Mouse (Mus musculus) ES-Bruce4 (cell line): Measurements from ENCODE around the gene Sufu. TPM values are rescaled to one million over a fixed set of nuclear protein-coding genes. Genes with fewer than 3 reads are reported as not detected.

Source experiments
- H3K27ac ChIP-seq: 2 replicates; pipeline ENCODE4 v1.5.1; 2012; ENCODE audit warnings: low read length, inconsistent platforms; ENCODE audit not compliant: insufficient read depth
- H3K27me3 ChIP-seq: 2 replicates; pipeline ENCODE4 v1.6.1; 2012; ENCODE audit warnings: mild to moderate bottlenecking, low read length, inconsistent platforms; ENCODE audit not compliant: control insufficient read depth, poor library complexity, insufficient read depth, severe bottlenecking
- H3K36me3 ChIP-seq: 2 replicates; pipeline ENCODE4 v1.6.1; 2012; ENCODE audit warnings: inconsistent platforms, mild to moderate bottlenecking, low read length, moderate library complexity; ENCODE audit not compliant: control insufficient read depth, poor library complexity, insufficient read depth, severe bottlenecking
- H3K4me1 ChIP-seq: one replicate; pipeline ENCODE4 v1.8.1; 2011; ENCODE audit warnings: low read length; ENCODE audit not compliant: control insufficient read depth, insufficient read depth
- H3K4me3 ChIP-seq: 2 replicates; pipeline ENCODE4 v1.5.1; 2011; ENCODE audit warnings: low read depth, mild to moderate bottlenecking, low read length
- H3K9ac ChIP-seq: 2 replicates; pipeline ENCODE4 v1.6.1; 2012; ENCODE audit warnings: low read depth, mild to moderate bottlenecking, inconsistent platforms; ENCODE audit not compliant: poor library complexity, severe bottlenecking
- H3K9me3 ChIP-seq: replicated peaks from 2 replicates; pipeline ENCODE4 v1.6.1; 2012; ENCODE audit warnings: mild to moderate bottlenecking, low read length, inconsistent platforms; ENCODE audit not compliant: control insufficient read depth, poor library complexity, insufficient read depth, severe bottlenecking
- CTCF ChIP-seq: IDR thresholded peaks from one replicate; pipeline ENCODE4 v1.8.1; 2011; ENCODE audit warnings: low read depth, low read length
- EP300 ChIP-seq: IDR thresholded peaks from 2 replicates; pipeline ENCODE4 v1.6.1; 2011; ENCODE audit warnings: low read depth, low read length; ENCODE audit not compliant: insufficient read depth
- POLR2A ChIP-seq: IDR thresholded peaks from one replicate; pipeline ENCODE4 v1.8.1; 2011; ENCODE audit warnings: low read length; ENCODE audit not compliant: insufficient read depth
- polyA plus RNA-seq: library from polyadenylated mRNA; stranded (reverse); fragments of >200 nt; gene quantifications from 2 replicates; pipeline ENCODE4 v1.2.4, GENCODE M21; 2011; ENCODE audit warnings: low read depth; ENCODE audit not compliant: missing spikeins, insufficient read depth, insufficient read length

Sufu gene
- polyA plus RNA-seq, 1 experiment, result 16.7 TPM

DNA sequence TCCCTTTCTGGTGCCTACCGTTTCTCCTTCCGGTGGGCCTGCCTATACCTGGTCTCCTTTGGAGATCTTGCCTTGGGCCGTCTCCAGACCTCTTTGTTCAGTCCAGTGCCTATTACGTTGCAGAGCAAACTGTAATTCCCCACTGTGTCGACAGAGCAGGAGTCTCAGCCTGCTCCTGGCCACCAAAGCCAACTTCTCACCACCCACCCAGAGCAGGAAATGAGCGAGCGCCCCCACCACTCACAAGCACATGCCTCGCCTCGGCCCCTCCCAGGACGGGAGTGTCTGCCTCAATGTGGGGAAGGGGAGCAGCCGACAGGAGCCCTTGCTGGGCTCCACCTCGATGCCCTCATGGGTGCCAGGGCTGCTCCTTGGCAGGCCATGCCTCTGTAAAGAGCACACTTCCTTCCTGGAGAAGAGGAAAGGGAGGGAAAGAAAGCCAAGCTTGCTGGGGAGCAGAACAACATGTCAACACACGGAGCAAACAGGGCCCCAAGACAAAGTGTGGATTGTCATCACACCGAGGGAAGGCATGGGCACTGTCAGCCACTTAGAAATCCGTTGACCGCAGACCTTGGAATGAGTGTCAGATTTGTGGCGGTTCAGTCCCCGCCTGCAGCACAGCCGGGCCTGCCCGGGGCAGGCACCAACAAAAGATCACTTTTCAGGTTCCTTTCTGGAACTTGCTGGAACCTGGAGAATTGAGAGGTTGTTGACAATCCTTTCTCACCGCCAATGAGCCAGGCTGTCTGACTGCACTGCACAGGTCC, 82.8 kb downstream of the Sufu start:
- Histone ChIP-seq H3K27ac (peak overlapping the region; percentile 62), H3K4me1 (peaks cover 17% of the 10 kb centered on the region), H3K27me3 (no peaks in the 10 kb centered on the region), H3K9ac (peak overlapping the region; percentile 17), H3K9me3 (no peaks in the 10 kb centered on the region), H3K4me3 (no peak overlapping the region), H3K36me3 (no peaks in the 10 kb centered on the region)
- TF ChIP-seq EP300 (no peak), POLR2A (no peak), CTCF (no peak)

DNA sequence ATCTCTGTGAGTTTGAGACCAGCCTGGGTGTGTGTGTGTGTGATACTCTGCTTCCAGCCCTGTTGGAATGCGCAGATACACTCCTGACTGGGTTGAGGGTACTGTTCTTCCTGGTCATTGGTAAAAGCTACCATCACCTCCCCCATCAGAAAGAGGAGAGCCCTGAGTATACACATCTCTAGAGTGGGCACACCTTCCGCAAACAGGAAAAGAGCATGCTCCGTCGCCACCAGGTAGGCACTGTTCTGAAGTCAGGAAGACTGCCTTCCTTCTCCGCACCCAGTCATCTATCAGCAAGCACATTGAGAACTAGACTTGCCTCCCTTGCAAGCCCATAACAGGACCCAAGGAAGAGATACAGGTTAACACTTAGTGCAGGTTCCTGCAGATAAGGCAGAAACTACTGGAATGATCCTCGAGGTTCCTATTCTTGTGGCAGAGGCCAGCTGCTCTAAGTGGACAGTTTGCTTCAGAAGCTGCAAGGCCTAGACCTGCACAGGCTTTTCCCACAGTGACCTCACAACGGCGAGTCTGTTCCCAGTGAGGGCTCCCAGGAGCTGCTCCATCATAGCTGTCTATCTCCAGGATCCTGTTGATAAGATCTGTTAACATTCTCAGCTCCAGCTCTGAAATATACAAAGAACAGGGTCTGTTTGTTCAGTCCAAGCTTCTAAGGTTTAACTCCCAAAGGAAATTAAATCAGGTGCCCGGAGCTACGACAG, 84.1 kb downstream of the Sufu start:
- Histone ChIP-seq H3K27ac (no peak overlapping the region), H3K9me3 (no peaks in the 10 kb centered on the region), H3K27me3 (no peaks in the 10 kb centered on the region), H3K4me1 (peaks cover 18% of the 10 kb centered on the region), H3K36me3 (no peaks in the 10 kb centered on the region), H3K4me3 (no peak overlapping the region), H3K9ac (no peak overlapping the region)
- TF ChIP-seq CTCF (no peak), EP300 (no peak), POLR2A (no peak)

DNA sequence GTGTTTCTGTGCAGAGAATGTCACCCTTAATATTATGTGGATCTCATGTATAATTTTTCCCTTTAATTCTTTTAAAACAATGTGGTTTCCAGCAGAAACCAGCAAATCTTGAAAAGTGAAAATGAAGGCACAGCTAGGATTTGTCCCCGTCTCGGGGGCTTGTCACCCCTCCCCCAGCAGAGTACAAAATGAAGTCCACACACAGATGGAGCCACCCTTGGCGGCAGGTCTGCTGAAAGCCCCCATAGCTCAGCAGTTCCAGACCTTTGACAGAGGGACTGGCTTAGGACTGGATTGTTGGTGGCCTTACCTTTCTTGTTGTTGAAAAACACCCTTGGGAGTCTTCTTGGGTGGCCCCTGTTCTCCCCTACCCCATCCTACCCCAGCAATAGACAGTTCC, 84.7 kb downstream of the Sufu start:
- Histone ChIP-seq H3K9ac (no peak overlapping the region), H3K36me3 (no peaks in the 10 kb centered on the region), H3K27me3 (no peaks in the 10 kb centered on the region), H3K9me3 (no peaks in the 10 kb centered on the region), H3K4me3 (no peak overlapping the region), H3K27ac (no peak overlapping the region), H3K4me1 (peaks cover 22% of the 10 kb centered on the region)
- TF ChIP-seq EP300 (no peak), POLR2A (no peak), CTCF (no peak)

DNA sequence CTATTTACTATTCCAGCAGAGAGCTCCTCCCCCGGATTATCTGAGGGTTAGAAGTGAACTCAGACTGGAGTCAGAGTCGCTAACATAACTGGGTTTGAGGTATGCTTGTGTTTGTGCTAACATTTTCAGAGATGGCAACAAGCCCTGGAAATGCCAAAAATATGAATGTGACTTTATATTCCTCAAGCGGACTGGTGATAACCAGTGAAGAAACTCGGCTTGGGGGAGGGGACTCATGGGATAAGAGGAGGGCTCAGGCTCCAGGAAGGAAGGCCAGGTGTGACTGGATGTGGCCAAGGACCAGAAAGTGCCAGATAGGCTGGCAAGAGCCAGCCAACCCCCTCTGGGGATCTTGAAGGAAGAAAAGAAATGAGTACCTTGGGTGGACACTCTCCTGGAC, 85.1 kb downstream of the Sufu start:
- no peaks in the 10 kb centered on the region for H3K36me3 ChIP-seq
- peaks cover 22% of the 10 kb centered on the region for H3K4me1 ChIP-seq

DNA sequence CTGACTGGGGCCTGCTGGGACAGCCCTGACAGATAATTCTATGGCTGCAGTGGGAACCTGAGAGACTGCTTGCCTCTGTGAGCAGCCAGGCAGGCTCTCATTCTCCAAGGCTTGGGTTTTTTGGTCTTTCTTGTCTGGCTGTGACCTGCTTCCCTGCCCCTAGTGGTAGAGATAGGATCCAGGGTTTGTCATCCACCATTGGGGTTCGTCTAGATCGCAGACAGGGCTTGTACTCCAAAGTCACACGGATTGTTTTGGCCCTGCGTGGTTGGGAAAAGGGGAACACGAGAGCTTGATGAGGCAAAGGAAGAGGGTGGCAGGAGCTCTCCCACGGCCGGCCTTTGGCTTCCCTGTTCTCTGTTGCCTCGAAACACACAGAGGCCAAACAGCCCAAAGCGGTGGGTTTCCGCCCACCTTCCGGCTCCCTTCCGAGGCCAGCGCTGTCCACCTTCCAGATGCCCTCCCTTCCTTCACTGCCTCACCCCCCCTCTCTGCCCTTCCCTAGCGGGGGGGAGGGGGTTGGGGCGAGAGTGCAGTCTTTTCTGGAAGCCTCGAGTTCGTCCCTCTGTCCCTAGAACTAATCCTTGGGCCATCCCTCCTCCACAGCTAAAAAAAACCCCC, 86.3 kb downstream of the Sufu start:
- Histone ChIP-seq H3K4me3 (no peak overlapping the region), H3K27ac (no peak overlapping the region), H3K9me3 (no peaks in the 10 kb centered on the region), H3K36me3 (no peaks in the 10 kb centered on the region), H3K9ac (no peak overlapping the region), H3K4me1 (peaks cover 20% of the 10 kb centered on the region), H3K27me3 (no peaks in the 10 kb centered on the region)
- TF ChIP-seq CTCF (no peak), EP300 (no peak), POLR2A (no peak)

More for the DNA sequence above, 85.1 kb downstream of the Sufu start:
- Histone ChIP-seq H3K27me3 (no peaks in the 10 kb centered on the region), H3K9me3 (no peaks in the 10 kb centered on the region), H3K27ac (no peak overlapping the region), H3K4me3 (no peak overlapping the region), H3K9ac (no peak overlapping the region)
- TF ChIP-seq POLR2A, result no peak
- no peak for TF ChIP-seq EP300
- no peak for TF ChIP-seq CTCF
